Mouse (Mus musculus) lung, embryonic 15.5 days (tissue): ENCODE measurements around the gene Asxl1. TPM values are rescaled to one million over a fixed set of nuclear protein-coding genes. Genes with fewer than 3 reads are reported as not detected.

Experiments
- ATAC-seq: fragments of 200-750 bp; cut with Nextera tagmentation; 2 replicates; pipeline ENCODE4 v1.8.0; 2017; ENCODE audit warnings: moderate number of reproducible peaks, borderline replicate concordance; ENCODE audit not compliant: low FRiP score, low TSS enrichment; ENCODE audit errors: extremely low read depth
- H3K27ac ChIP-seq: fragments of 300-500 bp; sonication (generic); 2 replicates; pipeline ENCODE4 v1.5.1; 2015; ENCODE audit warnings: moderate library complexity, mild to moderate bottlenecking, inconsistent platforms
- H3K27me3 ChIP-seq: fragments of 300-500 bp; sonication (generic); 2 replicates; pipeline ENCODE4 v1.6.1; 2015; ENCODE audit warnings: inconsistent platforms
- H3K36me3 ChIP-seq: fragments of 300-500 bp; sonication (generic); 2 replicates; pipeline ENCODE4 v1.6.1; 2015; ENCODE audit warnings: inconsistent platforms
- H3K4me1 ChIP-seq: fragments of 300-500 bp; sonication (generic); 2 replicates; pipeline ENCODE4 v1.6.1; 2015; ENCODE audit warnings: inconsistent platforms
- H3K4me2 ChIP-seq: fragments of 300-500 bp; sonication (generic); 2 replicates; pipeline ENCODE4 v1.6.1; 2015; ENCODE audit warnings: inconsistent platforms, mild to moderate bottlenecking, moderate library complexity
- H3K4me3 ChIP-seq: fragments of 300-500 bp; sonication (generic); 2 replicates; pipeline ENCODE4 v1.5.1; 2015; ENCODE audit warnings: mild to moderate bottlenecking, inconsistent platforms
- H3K9ac ChIP-seq: fragments of 300-500 bp; sonication (generic); 2 replicates; pipeline ENCODE4 v1.6.1; 2015; ENCODE audit warnings: inconsistent platforms
- H3K9me3 ChIP-seq: fragments of 300-500 bp; sonication (generic); 2 replicates; pipeline ENCODE4 v1.6.1; 2016; ENCODE audit warnings: inconsistent platforms
- WGBS: fragments of 180-500 bp; shearing (Covaris S2); methylation state at CpG from one replicate; pipeline ENCODE4 v1.1.7; 2015; 5-methylcytosine and 5-hydroxymethylcytosine counted together
- polyA plus RNA-seq: library from polyadenylated mRNA; unstranded; fragments of >200 nt; fragmentation: Nextera tagmentation; extraction: Ambion mirVana; gene quantifications from 2 replicates; pipeline ENCODE4 v1.2.1, GENCODE M21; 2015

The Asxl1 gene
- polyA plus RNA-seq, 1 experiment from 2014 or later: 16.3 TPM

- H3K36me3 ChIP-seq: peaks cover 54% of the 10 kb centered on the region
- WGBS: 94% methylated on average over 1 of the region's 1 CpGs
- no peaks in the 10 kb centered on the region for H3K27me3 ChIP-seq
- no peaks in the 10 kb centered on the region for H3K9me3 ChIP-seq
- H3K4me3 ChIP-seq: no peak overlapping the region
- H3K4me1 ChIP-seq: peaks cover 9% of the 10 kb centered on the region
- ATAC-seq: no peak
- H3K4me2 ChIP-seq: no peak overlapping the region
- H3K27ac ChIP-seq: no peak overlapping the region
- no peak overlapping the region for H3K9ac ChIP-seq
Measured at GRCm38 (mm10) chr2:153418381-153418780, 72.8 kb downstream of the Asxl1 start.

- H3K36me3 ChIP-seq: peaks cover 37% of the 10 kb centered on the region
Measured at GRCm38 (mm10) chr2:153421233-153421632, 75.6 kb downstream of the Asxl1 start.

GRCm38 (mm10) chr2:153422051-153422450 is 76.4 kb downstream of the Asxl1 start:
- ATAC-seq: 0 out of 2 replicates have a peak, but pooled peaks have one; percentile 5
- Histone ChIP-seq H3K4me2 (no peak overlapping the region), H3K9me3 (no peaks in the 10 kb centered on the region), H3K4me1 (peaks cover 39% of the 10 kb centered on the region), H3K9ac (no peak overlapping the region), H3K4me3 (no peak overlapping the region), H3K27ac (no peak overlapping the region), H3K36me3 (peaks cover 31% of the 10 kb centered on the region), H3K27me3 (no peaks in the 10 kb centered on the region)
- WGBS: 39% methylated on average over 5 of the region's 5 CpGs

More at GRCm38 (mm10) chr2:153421233-153421632, 75.6 kb downstream of the Asxl1 start:
- Histone ChIP-seq H3K4me3 (no peak overlapping the region), H3K4me2 (no peak overlapping the region), H3K27me3 (no peaks in the 10 kb centered on the region), H3K4me1 (peaks cover 34% of the 10 kb centered on the region), H3K27ac (no peak overlapping the region), H3K9me3 (no peaks in the 10 kb centered on the region), H3K9ac (no peak overlapping the region)
- no peak for ATAC-seq

- H3K4me1 ChIP-seq: peaks cover 49% of the 10 kb centered on the region
- no peaks in the 10 kb centered on the region for H3K9me3 ChIP-seq
- no peaks in the 10 kb centered on the region for H3K27me3 ChIP-seq
- ATAC-seq: no peak
- 75% methylated on average over 3 of the region's 3 CpGs for WGBS
- H3K36me3 ChIP-seq: peaks cover 21% of the 10 kb centered on the region
- no peak overlapping the region for H3K4me2 ChIP-seq
- no peak overlapping the region for H3K9ac ChIP-seq
- no peak overlapping the region for H3K4me3 ChIP-seq
- H3K27ac ChIP-seq: peak overlapping the region; percentile 39; the same call in 1 of the 2 replicates
Measured at GRCm38 (mm10) chr2:153423113-153423512, 77.5 kb downstream of the Asxl1 start.

GRCm38 (mm10) chr2:153424557-153424956 is 78.9 kb downstream of the Asxl1 start:
- H3K4me1 ChIP-seq: peaks cover 57% of the 10 kb centered on the region
- H3K4me2 ChIP-seq: no peak overlapping the region
- H3K9me3 ChIP-seq: no peaks in the 10 kb centered on the region
- ATAC-seq: no peak
- H3K9ac ChIP-seq: no peak overlapping the region
- H3K36me3 ChIP-seq: peaks cover 8% of the 10 kb centered on the region
- no peak overlapping the region for H3K4me3 ChIP-seq
- WGBS: 65% methylated on average over 8 of the region's 8 CpGs
- H3K27me3 ChIP-seq: no peaks in the 10 kb centered on the region
- no peak overlapping the region for H3K27ac ChIP-seq

- H3K4me2 ChIP-seq: no peak overlapping the region
- H3K4me1 ChIP-seq: peaks cover 57% of the 10 kb centered on the region
- peak overlapping the region; percentile 78 for H3K27ac ChIP-seq
- H3K9ac ChIP-seq: no peak overlapping the region
- no peak overlapping the region for H3K4me3 ChIP-seq
- no peaks in the 10 kb centered on the region for H3K9me3 ChIP-seq
- no peaks in the 10 kb centered on the region for H3K27me3 ChIP-seq
- 70% methylated on average over 4 of the region's 4 CpGs for WGBS
- no peak for ATAC-seq
- H3K36me3 ChIP-seq: peaks cover 3% of the 10 kb centered on the region
Measured at GRCm38 (mm10) chr2:153425124-153425844, 79.7 kb downstream of the Asxl1 start.

GRCm38 (mm10) chr2:153425998-153426670 is 80.5 kb downstream of the Asxl1 start:
- no peaks in the 10 kb centered on the region for H3K27me3 ChIP-seq
- H3K9me3 ChIP-seq: no peaks in the 10 kb centered on the region
- H3K4me2 ChIP-seq: no peak overlapping the region
- peaks cover 62% of the 10 kb centered on the region for H3K4me1 ChIP-seq
- H3K9ac ChIP-seq: no peak overlapping the region
- WGBS: 48% methylated on average over 9 of the region's 9 CpGs
- H3K27ac ChIP-seq: peak overlapping the region; percentile 78
- no peak overlapping the region for H3K4me3 ChIP-seq
- no peak for ATAC-seq
- peaks cover 8% of the 10 kb centered on the region for H3K36me3 ChIP-seq

- Histone ChIP-seq H3K9ac (no peak overlapping the region), H3K4me2 (no peak overlapping the region), H3K27ac (peak overlapping the region; percentile 31), H3K9me3 (no peaks in the 10 kb centered on the region), H3K36me3 (peaks cover 8% of the 10 kb centered on the region), H3K27me3 (no peaks in the 10 kb centered on the region), H3K4me3 (no peak overlapping the region), H3K4me1 (peaks cover 70% of the 10 kb centered on the region)
- ATAC-seq: 0 out of 2 replicates have a peak, but pooled peaks have one; percentile 37
- WGBS: 16% methylated on average over 2 of the region's 2 CpGs
Measured at GRCm38 (mm10) chr2:153426931-153427330, 81.3 kb downstream of the Asxl1 start.

- WGBS: 41% methylated on average over 2 of the region's 2 CpGs
- Histone ChIP-seq H3K27ac (peak overlapping the region; percentile 29; the same call in 1 of the 2 replicates), H3K9me3 (no peaks in the 10 kb centered on the region)
Measured at GRCm38 (mm10) chr2:153428485-153428884, 82.9 kb downstream of the Asxl1 start.

GRCm38 (mm10) chr2:153430571-153430970 is 84.9 kb downstream of the Asxl1 start:
- H3K4me3 ChIP-seq: no peak overlapping the region
- peaks cover 78% of the 10 kb centered on the region for H3K4me1 ChIP-seq
- ATAC-seq: no peak
- peaks cover 8% of the 10 kb centered on the region; the same call in 1 of the 2 replicates for H3K36me3 ChIP-seq
- no peak overlapping the region for H3K9ac ChIP-seq
- no peak overlapping the region for H3K4me2 ChIP-seq
- WGBS: 90% methylated on average over 1 of the region's 1 CpGs
- no peaks in the 10 kb centered on the region for H3K9me3 ChIP-seq
- H3K27ac ChIP-seq: 0 out of 2 replicates have a peak overlapping the region, but pooled peaks have one; percentile 97
- no peaks in the 10 kb centered on the region for H3K27me3 ChIP-seq

More at GRCm38 (mm10) chr2:153428485-153428884, 82.9 kb downstream of the Asxl1 start:
- Histone ChIP-seq H3K4me3 (no peak overlapping the region), H3K27me3 (no peaks in the 10 kb centered on the region), H3K4me2 (no peak overlapping the region), H3K9ac (no peak overlapping the region), H3K36me3 (peaks cover 8% of the 10 kb centered on the region; the same call in 1 of the 2 replicates), H3K4me1 (peaks cover 74% of the 10 kb centered on the region)
- no peak for ATAC-seq

GRCm38 (mm10) chr2:153432492-153432891 is 86.9 kb downstream of the Asxl1 start:
- peaks cover 8% of the 10 kb centered on the region; the same call in 1 of the 2 replicates for H3K36me3 ChIP-seq
- H3K27ac ChIP-seq: peak overlapping the region; percentile 97
- no peak overlapping the region for H3K9ac ChIP-seq
- H3K9me3 ChIP-seq: no peaks in the 10 kb centered on the region
- H3K4me3 ChIP-seq: no peak overlapping the region
- no peak for ATAC-seq
- WGBS: 25% methylated on average over 7 of the region's 7 CpGs
- no peaks in the 10 kb centered on the region for H3K27me3 ChIP-seq
- H3K4me2 ChIP-seq: no peak overlapping the region
- H3K4me1 ChIP-seq: peaks cover 82% of the 10 kb centered on the region

GRCm38 (mm10) chr2:153433859-153434258 is 88.2 kb downstream of the Asxl1 start:
- Histone ChIP-seq H3K27me3 (no peaks in the 10 kb centered on the region), H3K9me3 (no peaks in the 10 kb centered on the region), H3K4me1 (peaks cover 82% of the 10 kb centered on the region), H3K9ac (no peak overlapping the region), H3K4me3 (no peak overlapping the region), H3K36me3 (peaks cover 8% of the 10 kb centered on the region; the same call in 1 of the 2 replicates), H3K4me2 (no peak overlapping the region), H3K27ac (peak overlapping the region; percentile 97)
- 46% methylated on average over 3 of the region's 3 CpGs for WGBS
- ATAC-seq: no peak
